Mouse (Mus musculus) CH12.LX (cell line): ENCODE data around the gene Csnk2b.

Experiments
- MAZ ChIP-seq: IDR thresholded peaks from 2 replicates; pipeline ENCODE4 v1.6.1; 2012; ENCODE audit warnings: low read depth, mild to moderate bottlenecking, inconsistent platforms, low read length, improper control_type of control experiment, moderate library complexity
- POLR2A ChIP-seq: IDR thresholded peaks from 2 replicates; pipeline ENCODE4 v1.6.1; 2011; ENCODE audit warnings: low read depth, mild to moderate bottlenecking, improper control_type of control experiment, low read length
- TCF12 ChIP-seq: IDR thresholded peaks from 2 replicates; pipeline ENCODE4 v1.6.1; 2014; ENCODE audit warnings: low read depth, mild to moderate bottlenecking, inconsistent platforms, low read length, improper control_type of control experiment

DNA sequence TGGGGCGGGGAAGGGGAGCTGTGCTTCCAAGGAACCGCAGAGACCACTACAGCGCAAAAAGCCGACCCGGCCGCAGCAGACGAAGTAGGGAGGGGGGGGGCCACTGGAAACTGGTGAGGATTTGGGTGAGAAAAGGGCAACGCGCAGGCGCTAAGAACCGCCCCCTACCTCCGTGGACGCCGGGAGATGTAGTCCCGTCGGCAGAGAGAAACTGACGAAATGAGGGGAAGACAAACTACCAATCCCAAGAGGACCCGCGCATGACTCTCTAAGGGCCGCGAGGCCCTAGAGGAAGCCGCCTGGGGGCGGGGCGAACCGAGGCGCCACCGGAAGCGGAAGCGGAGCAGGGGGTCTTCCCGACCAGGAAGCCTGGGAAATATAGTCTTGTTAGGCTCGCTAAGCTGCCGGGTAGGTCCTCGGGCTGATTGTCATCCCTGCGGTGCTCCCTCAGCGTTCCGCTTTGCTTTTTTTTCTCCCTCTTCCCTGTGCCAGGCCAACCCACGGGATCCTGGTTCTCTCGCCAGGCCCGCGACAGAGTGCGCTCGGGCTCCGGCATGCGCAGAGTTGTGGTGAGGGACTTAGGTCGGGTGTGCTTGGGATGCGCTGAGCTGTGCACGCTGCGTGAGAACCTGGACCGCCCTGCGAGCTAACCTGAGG is 582 bp downstream of the Csnk2b start, which contains the start of gene Gpank1:
- TF ChIP-seq TCF12 = peak; percentile 69; the same call in 1 of the 2 replicates
- TF ChIP-seq MAZ = peak; percentile 88
- TF ChIP-seq POLR2A = peak; percentile 85
